Mouse (Mus musculus) layer of hippocampus, adult 2 months (tissue): Measurements from ENCODE around the gene Ccdc117. TPM values are rescaled to one million over a fixed set of nuclear protein-coding genes. Genes with fewer than 3 reads are reported as not detected.
A peak's percentile ranks its signal among the peaks of the same experiment; 100 is the strongest.

Experiments used
- DNase-seq, 2 experiments: peaks; one replicate each; pipeline ENCODE4 v3.0.0; 2022; ENCODE audit warnings: low spot score in 2 of 2
- H3K27ac ChIP-seq: fragments of 200-600 bp; 2 replicates; pipeline ENCODE4 v1.8.1; 2022
- H3K4me3 ChIP-seq: fragments of 200-600 bp; 2 replicates; pipeline ENCODE4 v1.8.1; 2022; ENCODE audit warnings: mild to moderate bottlenecking
- CTCF ChIP-seq: fragments of 200-600 bp; conservative IDR thresholded peaks from 2 replicates; pipeline ENCODE4 v1.8.1; 2022; ENCODE audit warnings: antibody characterized with exemption, mild to moderate bottlenecking, moderate library complexity
- long read RNA-seq, 2 experiments: library from polyadenylated mRNA; stranded (forward); transcript quantifications; one replicate each; pipeline ENCODE4 v2.0.0; 2021; ENCODE audit warnings: borderline mapping rate in 2 of 2
- total RNA-seq, 2 experiments: library from RNA; stranded (reverse); gene quantifications; 2 replicates each; pipeline ENCODE4 v1.2.3; 2021

Ccdc117 gene
- total RNA-seq, result 10 to 100 TPM; 11.8 to 13.9 TPM
- long read RNA-seq, experiment 1, transcript Ccdc117-201 (5 exons, 3,372 nt), result major isoform, 9 of 11 reads
- long read RNA-seq, experiment 1, partial matches to known transcripts, result 0 of 11 reads
- long read RNA-seq, experiment 1, other reads (novel, unspliced or antisense), result 2 of 11 reads
- long read RNA-seq, experiment 2, transcript Ccdc117-201 (5 exons, 3,372 nt), result major isoform, 19 of 23 reads
- long read RNA-seq, experiment 2, partial matches to known transcripts, result 3 of 23 reads
- long read RNA-seq, experiment 2, other reads (novel, unspliced or antisense), result 1 of 23 reads

- peak; percentile 85 to 92 for DNase-seq
- Histone ChIP-seq H3K4me3 (peak within 1 kb of the TSS; percentile 90), H3K27ac (peak within 1 kb of the TSS; percentile 94)
- peak; percentile 37; the same call in 1 of the 2 replicates for TF ChIP-seq CTCF
Observed at GRCm38 (mm10) chr11:5541799-5542481, at the start of gene Ccdc117. TSS of gene Ccdc117 (minus strand) at chr11:5542187.

- no peak for DNase-seq
- no peak overlapping the region for H3K27ac ChIP-seq
- no peak overlapping the region for H3K4me3 ChIP-seq
- no peak for TF ChIP-seq CTCF
Observed at GRCm38 (mm10) chr11:5575046-5575445, 33.1 kb upstream of the Ccdc117 start.

- no peak for TF ChIP-seq CTCF
- DNase-seq, result no peak
- Histone ChIP-seq H3K4me3 (no peak overlapping the region), H3K27ac (no peak overlapping the region)
Observed at GRCm38 (mm10) chr11:5573821-5574220, 31.8 kb upstream of the Ccdc117 start.

DNA sequence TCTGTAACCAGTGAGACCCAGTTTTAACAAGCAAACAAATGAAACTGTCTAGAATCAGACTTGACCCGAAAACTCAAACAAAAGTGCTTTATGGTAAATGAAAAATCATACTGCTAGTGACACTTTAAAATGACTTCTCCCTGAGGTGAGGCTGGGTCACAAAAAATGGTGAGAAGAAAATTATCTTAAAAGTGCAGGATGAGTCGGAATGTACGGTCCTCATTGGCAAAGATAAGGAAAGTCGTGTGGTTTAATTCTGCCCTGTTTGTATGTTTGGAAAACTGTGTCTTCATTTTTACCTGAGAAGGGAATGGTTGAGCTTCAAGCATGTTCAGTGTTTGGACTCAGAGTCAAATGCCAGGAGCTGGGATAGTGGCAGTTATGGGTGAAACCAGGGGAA, 29.9 kb upstream of the Ccdc117 start:
- no peak for TF ChIP-seq CTCF
- Histone ChIP-seq H3K27ac (no peak overlapping the region), H3K4me3 (no peak overlapping the region)
- DNase-seq, result no peak

- no peak for TF ChIP-seq CTCF
- Histone ChIP-seq H3K27ac (no peak within 1 kb of the TSS), H3K4me3 (no peak within 1 kb of the TSS)
- DNase-seq, result no peak
Observed at GRCm38 (mm10) chr11:5569474-5569873, 27.5 kb upstream of the Ccdc117 start, which contains the start of gene Ankrd36. TSS of gene Ankrd36 (plus strand) at chr11:5569684.

GRCm38 (mm10) chr11:5568082-5568481, 26.1 kb upstream of the Ccdc117 start:
- TF ChIP-seq CTCF, result no peak
- H3K27ac ChIP-seq, result no peak overlapping the region
- DNase-seq, result no peak
- H3K4me3 ChIP-seq, result no peak overlapping the region

DNA sequence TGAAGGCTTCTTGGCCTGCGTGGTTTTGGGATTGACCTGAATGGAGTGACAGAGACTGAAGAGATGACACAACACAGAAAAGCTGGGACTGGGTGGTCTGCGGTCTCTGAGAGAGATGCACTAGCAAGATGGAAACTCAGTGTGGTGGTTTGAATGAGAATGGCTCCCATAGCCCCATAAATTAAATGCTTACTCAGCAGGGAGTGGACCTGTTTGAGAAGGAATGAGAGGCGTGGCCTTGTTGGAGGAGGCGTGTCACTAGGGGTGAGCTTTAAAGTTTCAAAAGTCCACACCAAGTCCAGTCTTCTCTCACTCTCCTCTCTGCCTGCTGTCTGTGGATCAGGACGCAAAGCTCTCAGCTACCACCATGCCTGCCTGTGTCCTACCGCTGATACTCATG, 25.7 kb upstream of the Ccdc117 start:
- no peak for TF ChIP-seq CTCF
- no peak for DNase-seq
- H3K27ac ChIP-seq, result no peak overlapping the region
- H3K4me3 ChIP-seq, result no peak overlapping the region

GRCm38 (mm10) chr11:5566506-5566905, 24.5 kb upstream of the Ccdc117 start:
- no peak overlapping the region for H3K4me3 ChIP-seq
- H3K27ac ChIP-seq, result no peak overlapping the region
- TF ChIP-seq CTCF, result no peak
- no peak for DNase-seq

- no peak for TF ChIP-seq CTCF
- DNase-seq, result no peak
- no peak overlapping the region for H3K4me3 ChIP-seq
- H3K27ac ChIP-seq, result no peak overlapping the region
Observed at GRCm38 (mm10) chr11:5565596-5565995, 23.6 kb upstream of the Ccdc117 start.

GRCm38 (mm10) chr11:5563898-5564297, 21.9 kb upstream of the Ccdc117 start:
- TF ChIP-seq CTCF, result no peak
- Histone ChIP-seq H3K27ac (no peak overlapping the region), H3K4me3 (no peak overlapping the region)
- no peak for DNase-seq

DNA sequence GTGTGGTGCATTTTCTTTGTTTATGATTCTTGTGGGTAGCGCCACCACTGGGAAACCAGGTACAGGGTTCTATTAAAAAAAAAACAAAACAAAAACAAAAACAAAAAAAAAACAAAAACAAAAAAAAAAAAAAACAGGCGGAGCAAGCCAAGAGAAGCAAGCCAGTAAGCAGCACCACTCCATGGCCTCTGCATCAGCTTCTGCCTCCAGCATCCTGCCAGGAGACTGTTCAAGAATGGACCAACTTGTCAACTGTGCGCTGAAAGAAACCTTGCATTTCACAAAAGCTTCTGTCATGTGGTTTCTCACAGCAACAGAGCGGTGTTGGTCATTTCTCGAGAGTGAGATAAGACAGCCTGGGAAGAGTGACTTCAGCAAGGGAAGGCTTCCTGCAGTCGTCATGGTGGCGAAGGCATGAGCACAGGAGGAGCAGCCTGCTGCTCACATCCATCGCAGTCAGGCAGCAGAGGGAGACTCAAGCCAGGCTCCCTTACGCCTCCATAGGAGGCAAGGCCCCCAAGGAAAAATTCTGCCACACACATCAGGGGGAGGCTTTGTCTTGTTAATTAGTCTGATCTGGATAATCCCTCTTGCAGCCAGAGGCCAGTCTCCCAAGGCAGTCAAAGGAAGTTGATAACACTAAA, 20.8 kb upstream of the Ccdc117 start:
- Histone ChIP-seq H3K27ac (no peak overlapping the region), H3K4me3 (no peak overlapping the region)
- TF ChIP-seq CTCF, result peak; percentile 47
- DNase-seq, result no peak

- no peak overlapping the region for H3K4me3 ChIP-seq
- DNase-seq, result no peak
- TF ChIP-seq CTCF, result peak; percentile 59
- H3K27ac ChIP-seq, result no peak overlapping the region
Observed at GRCm38 (mm10) chr11:5560273-5560672, 18.3 kb upstream of the Ccdc117 start.

DNA sequence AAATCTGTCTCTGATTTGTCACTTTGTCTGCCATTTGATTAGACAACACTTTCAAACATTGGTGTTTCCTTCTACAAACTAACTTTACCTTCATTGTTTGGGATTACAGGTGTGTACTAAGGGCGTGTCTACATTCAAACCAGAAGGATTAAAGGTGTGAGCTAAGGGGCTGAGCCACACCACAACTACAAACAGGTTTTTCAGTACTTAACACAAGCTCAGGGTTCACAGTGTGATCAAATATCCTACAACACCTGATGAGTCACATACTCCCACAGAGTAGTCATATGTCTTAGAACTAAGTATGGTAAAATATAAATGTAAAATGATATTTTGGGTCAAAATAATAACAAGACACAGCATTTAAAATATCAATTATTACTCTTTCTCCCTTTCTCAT, 9.9 kb upstream of the Ccdc117 start:
- no peak for TF ChIP-seq CTCF
- Histone ChIP-seq H3K4me3 (no peak overlapping the region), H3K27ac (no peak overlapping the region)
- DNase-seq, result no peak
